Mouse (Mus musculus) neural tube, embryonic 13.5 days (tissue): Measurements from ENCODE around the gene BC034090. TPM values are rescaled to one million over a fixed set of nuclear protein-coding genes. Genes with fewer than 3 reads are reported as not detected.

Source experiments
- ATAC-seq: fragments of 200-750 bp; cut with Nextera tagmentation; 2 replicates; pipeline ENCODE4 v1.8.0; 2017; ENCODE audit warnings: low read depth, mild to moderate bottlenecking, moderate TSS enrichment, moderate library complexity
- H3K27ac ChIP-seq: fragments of 300-500 bp; sonication (generic); replicated peaks from 2 replicates; pipeline ENCODE4 v1.5.1; 2015; ENCODE audit warnings: moderate library complexity, mild to moderate bottlenecking, inconsistent platforms
- H3K27me3 ChIP-seq: fragments of 300-500 bp; sonication (generic); 2 replicates; pipeline ENCODE4 v1.6.1; 2015; ENCODE audit warnings: mild to moderate bottlenecking, inconsistent platforms
- H3K36me3 ChIP-seq: fragments of 300-500 bp; sonication (generic); 2 replicates; pipeline ENCODE4 v1.6.1; 2015; ENCODE audit warnings: mild to moderate bottlenecking, inconsistent platforms
- H3K4me1 ChIP-seq: fragments of 300-500 bp; sonication (generic); replicated peaks from 2 replicates; pipeline ENCODE4 v1.6.1; 2015; ENCODE audit warnings: inconsistent platforms
- H3K4me2 ChIP-seq: fragments of 300-500 bp; sonication (generic); 2 replicates; pipeline ENCODE4 v1.6.1; 2015; ENCODE audit warnings: inconsistent platforms, mild to moderate bottlenecking, moderate library complexity
- H3K4me3 ChIP-seq: fragments of 300-500 bp; sonication (generic); 2 replicates; pipeline ENCODE4 v1.5.1; 2015; ENCODE audit warnings: mild to moderate bottlenecking, inconsistent platforms
- H3K9ac ChIP-seq: fragments of 300-500 bp; sonication (generic); 2 replicates; pipeline ENCODE4 v1.6.1; 2015; ENCODE audit warnings: moderate library complexity, mild to moderate bottlenecking, inconsistent platforms
- H3K9me3 ChIP-seq: fragments of 300-500 bp; sonication (generic); 2 replicates; pipeline ENCODE4 v1.6.1; 2016; ENCODE audit warnings: inconsistent platforms
- WGBS: fragments of 180-500 bp; shearing (Covaris S2); methylation state at CpG from one replicate; pipeline ENCODE4 v1.1.7; 2015; 5-methylcytosine and 5-hydroxymethylcytosine counted together
- polyA plus RNA-seq: library from polyadenylated mRNA; unstranded; fragments of >200 nt; fragmentation: Nextera tagmentation; extraction: Ambion mirVana; gene quantifications from 2 replicates; pipeline ENCODE4 v1.2.1, GENCODE M21; 2015

The BC034090 gene
- polyA plus RNA-seq, 1 experiment from 2014 or later = 3.5 TPM

DNA sequence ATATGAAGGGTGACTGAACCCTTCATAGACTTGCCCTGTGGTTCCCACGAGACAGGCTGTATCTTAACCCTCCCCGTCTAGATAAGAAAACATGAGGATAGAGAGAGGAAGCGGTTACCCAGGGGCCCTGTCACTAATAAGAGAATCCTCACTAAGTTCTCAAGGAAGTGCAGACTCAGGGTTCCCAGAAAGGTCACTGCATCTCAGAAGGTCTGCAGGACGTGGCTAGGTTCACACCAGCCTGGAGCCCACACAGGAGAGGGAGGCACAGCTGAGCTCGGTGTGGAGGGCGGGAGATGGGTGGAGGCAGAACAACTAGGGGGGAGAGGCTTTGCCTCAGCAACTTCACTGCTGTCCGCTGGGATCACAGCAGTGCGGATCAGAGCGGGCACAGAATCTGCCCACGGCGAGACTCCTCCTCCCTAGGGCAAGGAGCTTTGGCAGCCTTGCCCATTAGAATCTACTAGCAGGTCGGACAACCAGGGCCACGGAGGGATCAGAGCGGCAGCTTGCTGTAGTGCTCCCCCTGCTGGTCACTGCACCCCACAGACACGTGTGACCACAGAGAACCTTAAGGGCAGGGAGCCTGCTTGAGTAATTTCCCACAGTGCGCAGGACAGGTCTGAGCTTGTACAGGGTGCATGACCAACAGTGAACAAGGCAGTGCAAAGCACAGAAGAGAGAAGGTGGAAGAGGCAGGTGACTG is 20.2 kb downstream of the BC034090 start:
- ATAC-seq = peak; percentile 59
- Histone ChIP-seq H3K36me3 (no peaks in the 10 kb centered on the region), H3K27ac (peak overlapping the region; percentile 19), H3K9me3 (no peaks in the 10 kb centered on the region), H3K27me3 (no peaks in the 10 kb centered on the region), H3K9ac (0 out of 2 replicates have a peak overlapping the region, but pooled peaks have one; percentile 43), H3K4me2 (peak overlapping the region; percentile 30; the same call in 1 of the 2 replicates), H3K4me3 (no peak overlapping the region), H3K4me1 (peaks cover 65% of the 10 kb centered on the region)
- WGBS = 27% methylated on average over 16 of the region's 16 CpGs

DNA sequence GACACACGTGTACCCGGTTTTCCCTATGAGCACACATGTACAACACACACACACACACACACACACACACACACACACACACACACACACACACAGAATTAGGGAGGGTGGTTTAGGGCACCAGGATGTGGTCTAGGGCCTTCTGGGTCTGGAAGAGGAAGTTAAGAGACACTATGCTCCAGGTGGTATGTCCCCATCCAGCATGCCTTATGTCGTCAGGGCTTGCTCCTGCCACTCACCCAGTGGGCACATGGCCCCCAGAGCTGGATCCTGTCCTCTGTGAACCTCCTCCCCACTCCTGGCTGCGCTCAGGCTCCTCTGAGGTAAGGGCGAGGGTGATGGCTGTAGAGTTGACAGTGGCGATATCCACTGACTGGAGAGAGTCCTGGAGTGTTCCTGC is 21.2 kb downstream of the BC034090 start:
- Histone ChIP-seq H3K9me3 (no peaks in the 10 kb centered on the region), H3K27ac (peak overlapping the region; percentile 75; the same call in 1 of the 2 replicates), H3K4me3 (no peak overlapping the region), H3K27me3 (no peaks in the 10 kb centered on the region), H3K36me3 (no peaks in the 10 kb centered on the region), H3K9ac (no peak overlapping the region), H3K4me1 (peaks cover 56% of the 10 kb centered on the region), H3K4me2 (no peak overlapping the region)
- ATAC-seq = no peak
- 93% methylated on average over 6 of the region's 6 CpGs for WGBS

DNA sequence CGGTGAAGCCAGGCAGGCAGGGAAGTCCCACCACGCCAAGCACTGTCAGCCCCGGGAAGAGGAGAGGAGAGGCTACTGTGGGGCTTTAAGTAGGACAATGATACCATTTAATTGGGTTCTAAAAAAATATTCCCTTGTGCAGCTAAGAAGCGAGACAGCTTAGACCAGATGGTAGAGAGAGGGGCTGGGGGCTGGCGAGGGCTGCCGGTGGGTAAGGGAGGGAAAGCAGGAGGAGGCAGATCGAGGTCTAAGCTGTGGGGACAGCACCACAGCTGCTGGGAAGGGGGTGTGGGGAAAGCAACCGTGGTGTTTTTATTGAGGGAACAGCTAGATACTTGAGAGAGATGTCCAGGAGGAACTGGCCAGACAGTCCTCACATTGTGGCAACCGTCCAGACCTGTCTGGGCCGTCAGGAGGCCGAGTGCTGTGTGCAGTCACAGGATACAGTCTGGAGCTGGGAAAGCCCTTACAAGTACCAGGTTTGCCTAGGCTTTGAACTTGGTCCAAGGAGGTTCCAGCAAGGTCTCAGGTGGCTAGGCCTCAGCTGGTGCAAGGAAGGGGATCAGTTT is 22.1 kb downstream of the BC034090 start:
- ATAC-seq = no peak
- Histone ChIP-seq H3K9me3 (no peaks in the 10 kb centered on the region), H3K36me3 (no peaks in the 10 kb centered on the region), H3K27ac (peak overlapping the region; percentile 75), H3K4me3 (no peak overlapping the region), H3K4me2 (no peak overlapping the region), H3K27me3 (no peaks in the 10 kb centered on the region), H3K9ac (peak overlapping the region; percentile 13; the same call in 1 of the 2 replicates), H3K4me1 (peaks cover 51% of the 10 kb centered on the region)
- WGBS = 45% methylated on average over 11 of the region's 11 CpGs

DNA sequence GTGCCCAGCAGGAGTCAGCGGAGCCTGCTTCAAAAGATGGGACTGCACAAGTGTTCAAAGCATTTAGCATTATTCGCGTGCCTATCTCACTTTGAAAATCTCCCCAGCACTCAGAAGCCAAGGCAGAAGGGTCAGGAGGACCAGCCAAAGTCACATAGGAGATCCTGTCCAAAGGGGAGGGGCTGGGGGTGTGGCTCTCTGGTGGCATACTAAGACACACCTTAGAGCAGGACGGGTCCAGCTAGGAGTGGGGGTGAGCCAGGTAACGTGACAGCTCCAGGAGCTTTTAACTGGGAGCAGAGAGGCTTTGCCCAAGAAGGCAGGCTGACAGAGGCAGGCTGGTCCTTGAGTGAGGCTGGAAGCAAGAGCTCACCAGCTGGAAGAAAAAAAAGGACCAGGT is 25.3 kb downstream of the BC034090 start:
- Histone ChIP-seq H3K4me3 (no peak overlapping the region), H3K4me1 (peaks cover 63% of the 10 kb centered on the region), H3K27me3 (no peaks in the 10 kb centered on the region), H3K36me3 (no peaks in the 10 kb centered on the region), H3K4me2 (no peak overlapping the region), H3K27ac (no peak overlapping the region), H3K9ac (no peak overlapping the region), H3K9me3 (no peaks in the 10 kb centered on the region)
- no peak for ATAC-seq
- WGBS = 80% methylated on average over 5 of the region's 5 CpGs

DNA sequence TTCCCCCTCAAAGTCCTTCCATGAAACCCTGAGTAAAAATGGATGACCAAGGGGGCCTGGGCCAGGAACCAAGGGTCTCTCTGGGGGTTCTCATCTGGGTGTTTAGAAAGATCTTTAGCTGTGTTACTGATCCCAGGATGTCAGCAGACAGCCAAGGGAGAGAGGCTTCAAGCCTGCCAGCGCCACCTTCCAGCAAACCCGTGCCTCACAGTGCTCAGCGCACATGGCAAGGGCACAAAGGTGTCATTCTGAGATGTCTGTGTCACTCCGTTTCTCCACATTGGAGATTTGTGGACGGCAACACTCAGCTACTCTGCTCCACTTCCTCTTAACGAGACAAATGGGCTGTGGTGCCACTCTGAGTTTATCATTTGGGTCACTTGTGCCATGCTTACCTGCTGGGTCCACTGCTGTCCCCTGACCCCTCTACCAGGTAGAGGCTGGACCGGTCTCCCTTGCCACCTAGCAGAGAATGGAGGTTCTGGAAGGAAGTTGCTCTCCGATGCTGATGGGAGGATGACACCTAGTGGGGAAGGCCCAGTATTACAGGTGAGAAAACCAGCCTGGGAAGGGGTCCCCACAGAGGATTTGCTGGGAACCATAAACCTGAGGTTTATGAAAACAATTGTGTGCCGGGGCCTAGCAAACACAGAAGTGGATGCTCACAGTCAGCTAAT is 26.2 kb downstream of the BC034090 start:
- 54% methylated on average over 9 of the region's 9 CpGs for WGBS
- Histone ChIP-seq H3K4me1 (peaks cover 63% of the 10 kb centered on the region), H3K9ac (no peak overlapping the region), H3K4me3 (no peak overlapping the region), H3K36me3 (no peaks in the 10 kb centered on the region), H3K9me3 (no peaks in the 10 kb centered on the region), H3K4me2 (no peak overlapping the region), H3K27me3 (no peaks in the 10 kb centered on the region), H3K27ac (no peak overlapping the region)
- no peak for ATAC-seq

DNA sequence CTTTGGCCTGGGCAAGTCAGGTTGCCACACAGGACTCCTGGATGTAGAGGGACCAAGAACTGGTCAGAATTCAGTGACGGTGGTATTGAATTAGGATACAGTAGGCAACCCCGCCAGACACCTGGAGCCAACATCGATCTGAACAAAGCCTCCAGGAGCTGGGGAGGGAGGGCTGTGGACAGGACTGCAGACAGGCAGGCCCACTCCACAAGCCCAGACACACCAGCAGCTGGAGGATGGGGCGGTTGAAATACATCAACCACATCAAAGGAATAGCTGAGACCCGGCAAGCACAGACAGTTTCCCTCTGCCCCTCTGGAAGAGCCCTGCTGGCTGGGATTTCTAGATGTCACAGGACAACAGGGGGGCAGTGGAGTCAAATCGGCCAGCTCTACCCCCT is 27.4 kb downstream of the BC034090 start:
- no peaks in the 10 kb centered on the region for H3K9me3 ChIP-seq
- peaks cover 64% of the 10 kb centered on the region for H3K4me1 ChIP-seq
- no peak for ATAC-seq
- 0 out of 2 replicates have a peak overlapping the region, but pooled peaks have one; percentile 13 for H3K9ac ChIP-seq
- H3K4me2 ChIP-seq = no peak overlapping the region
- 68% methylated on average over 6 of the region's 6 CpGs for WGBS
- no peaks in the 10 kb centered on the region for H3K36me3 ChIP-seq
- H3K4me3 ChIP-seq = no peak overlapping the region
- no peaks in the 10 kb centered on the region for H3K27me3 ChIP-seq
- no peak overlapping the region for H3K27ac ChIP-seq

DNA sequence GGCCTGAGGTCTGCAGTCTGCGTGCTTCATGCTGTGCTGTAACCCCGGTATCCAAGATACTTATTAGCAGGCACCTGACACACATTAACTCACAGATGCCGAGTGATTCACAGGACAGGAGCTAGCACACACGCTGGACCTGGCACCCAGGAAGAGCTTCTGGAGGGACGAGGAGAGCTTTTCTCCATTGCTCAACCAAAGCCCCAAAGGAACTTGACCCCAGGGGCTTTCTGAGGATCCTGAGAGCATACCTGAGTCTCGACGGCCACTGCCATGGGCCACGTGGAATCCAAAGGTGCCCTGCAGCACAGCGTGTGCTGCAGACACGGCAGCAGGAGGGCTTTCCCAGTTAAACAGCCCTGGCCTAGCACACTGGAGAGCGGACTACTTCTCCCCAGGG is 27.9 kb downstream of the BC034090 start:
- no peak overlapping the region for H3K27ac ChIP-seq

DNA sequence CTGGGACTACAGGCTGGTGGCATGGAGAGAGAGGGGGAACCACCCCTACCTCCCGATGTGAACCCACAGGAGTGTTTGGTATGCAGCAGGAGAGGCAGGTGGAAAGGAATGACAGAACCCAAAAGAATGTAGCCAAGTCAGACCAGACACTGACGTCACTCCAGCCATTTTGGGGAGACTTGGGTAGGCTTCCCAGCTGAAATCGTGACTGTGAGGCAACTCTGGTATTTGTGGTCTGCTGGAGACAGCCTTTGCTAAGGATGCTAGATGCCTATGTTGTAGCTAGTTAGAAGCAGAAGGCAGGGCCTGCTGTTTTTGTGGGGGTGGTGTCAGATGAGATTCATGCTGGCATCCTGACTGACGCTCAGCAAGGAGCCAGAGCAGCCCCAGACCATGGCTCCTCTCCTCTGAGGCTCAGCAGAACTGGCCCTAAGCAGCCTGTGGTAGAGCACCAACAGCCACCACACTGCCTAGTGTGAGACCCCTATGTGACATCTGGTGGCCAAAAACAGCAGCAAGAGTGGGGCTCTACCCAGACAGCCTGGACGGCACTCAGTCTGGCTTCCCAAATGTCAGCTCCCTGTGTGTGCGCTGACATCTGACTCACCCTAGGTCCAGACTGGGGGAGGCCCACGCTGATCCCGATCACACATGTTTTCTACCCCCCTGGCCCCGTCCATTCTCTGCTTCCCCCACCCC is 29.0 kb downstream of the BC034090 start:
- 60% methylated on average over 9 of the region's 9 CpGs for WGBS
- ATAC-seq = no peak
- no peaks in the 10 kb centered on the region for H3K9me3 ChIP-seq
- H3K27me3 ChIP-seq = no peaks in the 10 kb centered on the region
- H3K27ac ChIP-seq = no peak overlapping the region
- 0 out of 2 replicates have a peak overlapping the region, but pooled peaks have one; percentile 17 for H3K9ac ChIP-seq
- H3K4me1 ChIP-seq = peaks cover 68% of the 10 kb centered on the region
- no peaks in the 10 kb centered on the region for H3K36me3 ChIP-seq
- no peak overlapping the region for H3K4me2 ChIP-seq
- no peak overlapping the region for H3K4me3 ChIP-seq

More for the DNA sequence above, 27.9 kb downstream of the BC034090 start:
- no peaks in the 10 kb centered on the region for H3K36me3 ChIP-seq
- H3K4me2 ChIP-seq = no peak overlapping the region
- no peaks in the 10 kb centered on the region for H3K9me3 ChIP-seq
- H3K27me3 ChIP-seq = no peaks in the 10 kb centered on the region
- H3K4me3 ChIP-seq = no peak overlapping the region
- ATAC-seq = no peak
- WGBS = 67% methylated on average over 11 of the region's 11 CpGs
- H3K4me1 ChIP-seq = peaks cover 64% of the 10 kb centered on the region
- H3K9ac ChIP-seq = peak overlapping the region; percentile 13; the same call in 1 of the 2 replicates

DNA sequence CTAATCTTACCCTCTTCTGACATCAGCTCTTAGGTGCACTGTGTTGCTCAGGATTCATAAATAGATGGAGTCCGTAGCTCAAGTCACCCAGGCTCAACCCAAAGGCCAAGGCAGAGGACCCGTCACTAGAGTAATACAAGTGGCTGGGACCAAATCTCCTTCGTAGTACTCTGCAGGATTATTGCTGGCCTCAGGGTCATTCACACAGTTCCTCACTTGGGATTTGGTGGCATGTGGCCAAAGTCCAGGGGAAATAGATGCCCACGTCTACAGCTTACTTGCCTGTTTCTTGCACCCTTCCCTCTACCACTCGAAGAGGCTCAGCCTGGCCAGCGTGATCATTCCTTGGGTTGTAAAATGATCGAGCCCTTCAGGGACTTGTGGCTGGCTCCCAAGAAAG is 30.3 kb downstream of the BC034090 start:
- Histone ChIP-seq H3K27ac (no peak overlapping the region), H3K36me3 (no peaks in the 10 kb centered on the region), H3K9me3 (no peaks in the 10 kb centered on the region), H3K4me1 (peaks cover 75% of the 10 kb centered on the region), H3K27me3 (no peaks in the 10 kb centered on the region), H3K9ac (no peak overlapping the region), H3K4me2 (no peak overlapping the region), H3K4me3 (no peak overlapping the region)
- ATAC-seq = no peak
- WGBS = 64% methylated on average over 7 of the region's 7 CpGs

DNA sequence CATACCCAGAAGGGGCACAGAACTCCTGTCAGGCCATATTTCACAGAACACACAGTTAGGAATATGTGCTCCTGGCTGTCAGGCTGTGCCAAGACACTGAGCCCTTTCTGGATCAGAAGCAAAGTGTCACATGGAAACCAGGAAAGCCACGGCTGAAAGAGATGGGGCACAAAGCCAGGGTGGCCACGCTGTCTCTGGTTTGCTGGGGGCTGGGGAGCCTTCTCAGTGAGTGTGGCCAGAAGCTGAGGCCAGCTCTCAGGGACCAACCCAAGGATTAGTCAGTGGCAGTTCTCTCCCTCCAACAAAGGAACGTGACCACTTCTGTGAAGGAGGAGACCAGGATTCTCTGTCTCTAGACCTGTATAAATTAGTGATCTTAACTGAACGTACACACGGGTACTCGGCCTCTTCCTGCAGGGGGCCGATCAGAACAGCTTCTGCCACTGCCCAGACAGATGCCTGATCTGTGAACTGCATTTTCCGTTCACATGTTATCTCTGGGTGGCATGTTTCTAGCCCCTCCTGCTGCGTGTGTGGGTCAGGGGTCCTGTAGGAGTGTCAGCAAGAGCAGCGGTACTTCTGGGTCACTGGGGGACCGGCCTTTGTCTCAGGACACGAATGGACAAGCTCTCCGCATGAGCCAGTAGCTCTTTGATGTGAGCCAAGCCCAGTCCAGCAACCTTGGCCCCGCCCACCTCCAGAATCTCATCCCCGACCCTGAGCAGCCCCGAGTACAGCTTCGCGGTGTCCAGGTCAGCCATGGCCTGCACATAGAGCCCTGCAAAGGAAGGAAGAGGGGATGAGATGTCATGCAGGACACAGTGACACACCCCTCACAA is 31.1 kb downstream of the BC034090 start:
- peak; percentile 10; the same call in 1 of the 2 replicates for ATAC-seq
- H3K4me2 ChIP-seq = peak overlapping the region; percentile 21; the same call in 1 of the 2 replicates
- H3K9ac ChIP-seq = 0 out of 2 replicates have a peak overlapping the region, but pooled peaks have one; percentile 31
- no peaks in the 10 kb centered on the region for H3K27me3 ChIP-seq
- 12% methylated on average over 18 of the region's 18 CpGs for WGBS
- H3K4me3 ChIP-seq = no peak overlapping the region
- no peaks in the 10 kb centered on the region for H3K9me3 ChIP-seq
- peaks cover 75% of the 10 kb centered on the region for H3K4me1 ChIP-seq
- no peaks in the 10 kb centered on the region for H3K36me3 ChIP-seq
- peak overlapping the region; percentile 79 for H3K27ac ChIP-seq

DNA sequence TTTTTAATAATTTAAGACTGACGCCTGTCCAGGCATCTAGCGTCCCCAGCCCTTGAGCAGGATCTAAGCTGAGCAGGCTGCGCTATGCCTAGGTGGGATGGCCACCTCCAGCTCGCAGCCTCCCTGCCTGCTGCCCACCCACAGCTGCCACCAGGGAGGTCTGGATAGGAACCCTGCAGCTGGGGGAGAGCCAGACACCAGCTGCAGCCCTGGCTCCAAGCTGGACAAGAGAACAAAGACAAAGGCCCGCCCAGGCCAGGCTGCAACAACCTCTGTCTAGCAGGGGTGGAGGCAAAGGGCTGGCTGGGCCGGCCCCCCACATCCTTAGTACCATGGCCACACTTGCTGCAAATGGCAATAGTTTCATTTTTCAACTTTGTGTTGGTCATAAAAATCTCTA is 31.8 kb downstream of the BC034090 start:
- Histone ChIP-seq H3K27ac (peak overlapping the region; percentile 79), H3K4me2 (no peak overlapping the region), H3K4me1 (peaks cover 74% of the 10 kb centered on the region), H3K4me3 (no peak overlapping the region), H3K9ac (peak overlapping the region; percentile 54), H3K36me3 (peaks cover 4% of the 10 kb centered on the region), H3K27me3 (no peaks in the 10 kb centered on the region), H3K9me3 (no peaks in the 10 kb centered on the region)
- 9% methylated on average over 6 of the region's 6 CpGs for WGBS
- ATAC-seq = peak; percentile 33
